Mouse (Mus musculus) forebrain, embryonic 12.5 days (tissue): ENCODE measurements around the gene G430095P16Rik. TPM values are rescaled to one million over a fixed set of nuclear protein-coding genes. Genes with fewer than 3 reads are reported as not detected.

ENCODE experiments used
- ATAC-seq: fragments of 200-750 bp; cut with Nextera tagmentation; 2 replicates; pipeline ENCODE4 v1.8.0; 2017; ENCODE audit warnings: moderate TSS enrichment; ENCODE audit not compliant: low FRiP score
- H3K27ac ChIP-seq: fragments of 300-500 bp; sonication (generic); 2 replicates; pipeline ENCODE4 v1.5.1; 2016; ENCODE audit warnings: mild to moderate bottlenecking
- H3K27me3 ChIP-seq: fragments of 300-500 bp; sonication (generic); 2 replicates; pipeline ENCODE4 v1.6.1; 2016; ENCODE audit warnings: mild to moderate bottlenecking
- H3K36me3 ChIP-seq: fragments of 300-500 bp; sonication (generic); replicated peaks from 2 replicates; pipeline ENCODE4 v1.6.1; 2016; ENCODE audit warnings: mild to moderate bottlenecking
- H3K4me1 ChIP-seq: fragments of 300-500 bp; sonication (generic); 2 replicates; pipeline ENCODE4 v1.6.1; 2016
- H3K4me2 ChIP-seq: fragments of 300-500 bp; sonication (generic); 2 replicates; pipeline ENCODE4 v1.6.1; 2016; ENCODE audit warnings: mild to moderate bottlenecking, moderate library complexity
- H3K4me3 ChIP-seq: fragments of 300-500 bp; sonication (generic); replicated peaks from 2 replicates; pipeline ENCODE4 v1.5.1; 2016; ENCODE audit warnings: mild to moderate bottlenecking
- H3K9ac ChIP-seq: fragments of 300-500 bp; sonication (generic); 2 replicates; pipeline ENCODE4 v1.6.1; 2016; ENCODE audit warnings: mild to moderate bottlenecking
- H3K9me3 ChIP-seq: fragments of 300-500 bp; sonication (generic); 2 replicates; pipeline ENCODE4 v1.6.1; 2016
- WGBS: fragments of 180-500 bp; shearing (Covaris S2); methylation state at CpG from one replicate; pipeline ENCODE4 v1.1.7; 2016; 5-methylcytosine and 5-hydroxymethylcytosine counted together
- polyA plus RNA-seq: library from polyadenylated mRNA; unstranded; fragments of >200 nt; fragmentation: Nextera tagmentation; extraction: Ambion mirVana; gene quantifications from 2 replicates; pipeline ENCODE4 v1.2.1, GENCODE M21; 2016

G430095P16Rik gene
- polyA plus RNA-seq, 1 experiment from 2014 or later = 3.5 TPM

DNA sequence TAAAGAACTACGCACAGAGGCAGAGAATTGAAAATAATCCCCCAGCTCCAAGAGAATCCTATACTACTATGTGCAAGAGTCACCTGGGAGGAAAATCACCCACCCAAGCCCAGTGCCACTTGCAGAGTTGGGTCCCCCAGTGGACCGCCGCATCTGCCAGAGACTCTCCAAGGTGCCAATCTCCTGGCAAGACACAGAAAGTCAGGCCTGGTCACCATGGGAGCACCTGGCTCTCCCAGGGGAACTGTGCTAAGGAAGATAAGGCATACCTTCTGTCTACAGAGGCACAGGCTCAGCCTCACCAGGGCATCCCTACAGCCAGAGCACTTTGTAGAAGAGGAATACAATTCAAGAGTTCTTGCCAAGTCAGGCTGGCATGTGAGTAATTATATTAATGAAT lies 35.5 kb downstream of the G430095P16Rik start:
- no peak overlapping the region for H3K4me3 ChIP-seq
- ATAC-seq = no peak
- 86% methylated on average over 3 of the region's 3 CpGs for WGBS
- H3K27me3 ChIP-seq = peaks cover 86% of the 10 kb centered on the region
- no peak overlapping the region for H3K9ac ChIP-seq
- no peak overlapping the region for H3K4me2 ChIP-seq
- H3K36me3 ChIP-seq = peaks cover 13% of the 10 kb centered on the region; the same call in 1 of the 2 replicates
- H3K27ac ChIP-seq = no peak overlapping the region
- peaks cover 26% of the 10 kb centered on the region for H3K4me1 ChIP-seq
- H3K9me3 ChIP-seq = no peaks in the 10 kb centered on the region

DNA sequence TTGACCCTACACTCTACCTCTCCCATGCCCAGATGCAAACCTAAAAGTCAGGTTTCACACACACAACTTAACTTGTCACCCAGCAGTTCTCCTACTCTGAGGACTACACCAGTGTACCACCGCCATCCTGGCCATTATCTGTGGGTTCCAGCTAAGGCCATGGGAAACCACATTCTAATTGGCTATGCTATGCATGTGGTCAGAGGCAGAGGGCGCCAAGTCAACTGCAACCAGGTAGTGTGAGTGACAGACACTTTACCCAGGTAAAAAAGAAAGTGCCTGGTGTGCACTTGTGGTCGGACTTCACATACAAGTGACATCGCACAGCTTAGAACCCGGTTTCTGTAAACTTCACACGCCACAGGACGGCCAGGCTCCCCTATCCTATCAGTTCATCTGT lies 36.3 kb downstream of the G430095P16Rik start:
- ATAC-seq = no peak
- Histone ChIP-seq H3K4me1 (peaks cover 21% of the 10 kb centered on the region), H3K9me3 (no peaks in the 10 kb centered on the region), H3K4me3 (no peak overlapping the region), H3K36me3 (peaks cover 13% of the 10 kb centered on the region; the same call in 1 of the 2 replicates), H3K27me3 (peaks cover 86% of the 10 kb centered on the region), H3K4me2 (no peak overlapping the region), H3K9ac (no peak overlapping the region), H3K27ac (no peak overlapping the region)
- 60% methylated on average over 7 of the region's 7 CpGs for WGBS

DNA sequence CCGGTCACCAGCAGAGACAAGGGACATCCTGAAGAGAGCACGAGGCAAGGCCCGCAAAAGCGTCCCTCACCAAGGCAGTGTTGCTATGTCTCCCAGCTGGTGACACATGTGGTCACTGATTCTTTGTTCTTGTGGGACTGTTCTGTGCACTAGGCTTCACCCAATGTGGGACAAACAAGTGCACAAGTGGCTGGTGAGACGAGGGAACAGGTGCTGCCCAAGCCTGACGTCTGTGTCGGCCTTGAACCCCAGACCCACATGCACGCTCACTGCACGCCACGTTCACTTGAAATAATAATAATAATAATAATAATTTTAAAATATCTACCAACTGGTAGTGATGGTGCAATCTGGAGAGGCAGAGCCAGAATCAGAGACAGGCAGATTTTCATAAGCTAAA lies 36.9 kb downstream of the G430095P16Rik start:
- H3K36me3 ChIP-seq = peaks cover 13% of the 10 kb centered on the region; the same call in 1 of the 2 replicates
- H3K27me3 ChIP-seq = peaks cover 86% of the 10 kb centered on the region
- no peak overlapping the region for H3K4me3 ChIP-seq
- H3K9me3 ChIP-seq = no peaks in the 10 kb centered on the region
- no peak overlapping the region for H3K4me2 ChIP-seq
- H3K9ac ChIP-seq = no peak overlapping the region
- ATAC-seq = no peak
- peaks cover 26% of the 10 kb centered on the region for H3K4me1 ChIP-seq
- 92% methylated on average over 10 of the region's 10 CpGs for whole genome bisulfite sequencing
- H3K27ac ChIP-seq = no peak overlapping the region

DNA sequence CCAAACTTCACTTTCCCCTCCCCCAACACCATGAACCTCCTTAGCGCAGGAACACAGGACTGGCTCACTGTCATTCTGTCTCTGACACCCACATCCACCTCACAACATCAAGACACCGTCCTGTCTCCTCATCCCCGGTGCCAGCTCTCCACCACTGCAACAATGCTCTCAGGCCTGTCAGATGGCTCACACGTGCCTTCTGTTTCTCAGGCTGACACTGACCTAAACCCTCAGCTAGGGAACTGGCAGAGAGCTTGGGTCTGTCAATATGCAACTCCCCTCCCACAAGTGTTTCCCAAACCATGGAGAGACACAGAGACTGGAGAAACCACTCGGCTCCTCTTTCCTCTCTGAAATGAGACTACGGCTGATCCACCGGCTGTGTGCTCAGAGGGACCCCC lies 37.6 kb downstream of the G430095P16Rik start:
- no peak for ATAC-seq
- WGBS = 50% methylated on average over 7 of the region's 7 CpGs
- H3K4me2 ChIP-seq = no peak overlapping the region
- peaks cover 91% of the 10 kb centered on the region for H3K27me3 ChIP-seq
- H3K9ac ChIP-seq = no peak overlapping the region
- no peak overlapping the region for H3K27ac ChIP-seq
- no peaks in the 10 kb centered on the region for H3K9me3 ChIP-seq
- H3K4me1 ChIP-seq = peaks cover 33% of the 10 kb centered on the region
- peaks cover 11% of the 10 kb centered on the region; the same call in 1 of the 2 replicates for H3K36me3 ChIP-seq
- H3K4me3 ChIP-seq = no peak overlapping the region

DNA sequence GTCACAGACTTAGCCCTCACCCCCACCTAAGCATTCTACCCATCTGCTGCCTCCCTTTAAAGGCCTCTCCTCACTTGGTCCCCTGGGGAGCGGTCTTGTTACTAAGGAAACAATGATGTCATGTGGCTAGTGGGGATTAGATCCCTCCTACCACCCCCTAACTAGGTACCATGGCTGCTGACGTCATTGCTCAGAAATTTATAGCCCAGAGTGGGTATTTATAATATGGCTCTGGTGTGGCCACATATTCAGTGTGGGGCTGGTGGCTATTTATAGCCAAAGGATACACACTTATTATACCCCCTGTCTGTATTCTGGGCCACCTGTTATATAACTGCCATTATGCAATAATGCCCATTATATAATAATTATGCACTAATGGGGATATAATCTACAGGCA lies 38.1 kb downstream of the G430095P16Rik start:
- 0 out of 2 replicates have a peak, but pooled peaks cover 6% of the 10 kb centered on the region for H3K36me3 ChIP-seq
- ATAC-seq = no peak
- peaks cover 90% of the 10 kb centered on the region for H3K27me3 ChIP-seq

DNA sequence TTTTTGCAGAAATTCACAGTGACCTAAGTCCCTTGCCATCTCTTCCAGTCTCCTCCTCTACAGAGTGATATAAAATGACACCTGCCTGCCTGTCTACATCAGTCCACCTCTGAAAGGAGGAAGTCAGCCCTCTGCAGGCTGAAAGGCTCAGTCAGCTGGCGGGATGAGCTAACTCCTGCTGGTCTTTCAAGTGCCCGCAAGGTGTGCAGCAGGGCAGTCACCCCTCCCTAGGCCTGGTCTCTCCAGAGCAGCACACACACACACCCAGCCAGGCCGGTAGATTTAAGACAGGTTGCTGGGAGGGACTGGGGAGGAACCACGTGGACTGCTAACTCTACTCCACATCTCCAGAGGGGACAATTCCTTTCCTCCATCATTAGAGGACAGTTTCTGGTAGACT lies 41.3 kb downstream of the G430095P16Rik start:
- 68% methylated on average over 4 of the region's 4 CpGs for WGBS
- no peak overlapping the region for H3K4me2 ChIP-seq
- no peak overlapping the region for H3K4me3 ChIP-seq
- ATAC-seq = no peak
- no peak overlapping the region for H3K9ac ChIP-seq
- H3K4me1 ChIP-seq = peaks cover 44% of the 10 kb centered on the region
- no peak overlapping the region for H3K27ac ChIP-seq
- no peaks in the 10 kb centered on the region for H3K9me3 ChIP-seq
- H3K36me3 ChIP-seq = peaks cover 14% of the 10 kb centered on the region
- peaks cover 93% of the 10 kb centered on the region for H3K27me3 ChIP-seq

More for the DNA sequence above, 38.1 kb downstream of the G430095P16Rik start:
- 40% methylated on average over 2 of the region's 2 CpGs for WGBS
- H3K4me3 ChIP-seq = no peak overlapping the region
- H3K9me3 ChIP-seq = no peaks in the 10 kb centered on the region
- no peak overlapping the region for H3K27ac ChIP-seq
- no peak overlapping the region for H3K4me2 ChIP-seq
- H3K9ac ChIP-seq = no peak overlapping the region
- H3K4me1 ChIP-seq = peaks cover 38% of the 10 kb centered on the region

- H3K9ac ChIP-seq = 0 out of 2 replicates have a peak overlapping the region, but pooled peaks have one; percentile 3
- 0 out of 2 replicates have a peak overlapping the region, but pooled peaks have one; percentile 14 for H3K27ac ChIP-seq
Measured at GRCm38 (mm10) chr8:84764870-84765495, 42.2 kb downstream of the G430095P16Rik start.

GRCm38 (mm10) chr8:84765629-84766028 lies 42.8 kb downstream of the G430095P16Rik start:
- 5% methylated on average over 10 of the region's 10 CpGs for WGBS
- Histone ChIP-seq H3K27me3 (peaks cover 96% of the 10 kb centered on the region), H3K4me3 (no peak overlapping the region), H3K4me2 (peak overlapping the region; percentile 33), H3K36me3 (peaks cover 14% of the 10 kb centered on the region), H3K9me3 (no peaks in the 10 kb centered on the region), H3K4me1 (peaks cover 51% of the 10 kb centered on the region), H3K27ac (peak overlapping the region; percentile 22; the same call in 1 of the 2 replicates), H3K9ac (0 out of 2 replicates have a peak overlapping the region, but pooled peaks have one; percentile 3)
- no peak for ATAC-seq

More at GRCm38 (mm10) chr8:84764870-84765495, 42.2 kb downstream of the G430095P16Rik start:
- peaks cover 14% of the 10 kb centered on the region for H3K36me3 ChIP-seq
- no peak for ATAC-seq
- peaks cover 48% of the 10 kb centered on the region for H3K4me1 ChIP-seq
- peaks cover 96% of the 10 kb centered on the region for H3K27me3 ChIP-seq
- 68% methylated on average over 17 of the region's 17 CpGs for WGBS
- peak overlapping the region; percentile 4; the same call in 1 of the 2 replicates for H3K4me2 ChIP-seq
- no peak overlapping the region for H3K4me3 ChIP-seq
- no peaks in the 10 kb centered on the region for H3K9me3 ChIP-seq

DNA sequence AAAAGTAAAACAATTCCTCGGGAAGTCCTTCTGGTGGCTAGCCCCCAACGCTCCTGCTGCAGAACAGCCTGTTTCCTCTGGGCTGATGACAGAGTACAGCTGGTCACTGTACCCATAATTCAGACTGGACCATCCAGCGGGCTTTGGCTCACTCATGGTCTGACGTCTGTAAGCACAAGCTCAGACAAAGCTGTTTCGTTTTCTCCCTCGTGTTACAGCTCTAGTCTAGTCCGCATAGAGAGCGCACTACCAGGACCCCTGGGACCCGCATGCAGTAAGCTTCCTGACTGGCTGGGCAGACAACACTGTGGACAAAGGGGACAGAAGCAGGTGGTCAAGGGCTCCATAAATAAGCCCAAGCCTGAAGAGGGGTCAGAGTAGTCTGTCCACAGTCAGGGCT lies 43.6 kb downstream of the G430095P16Rik start:
- Histone ChIP-seq H3K4me1 (peaks cover 51% of the 10 kb centered on the region), H3K4me3 (no peak overlapping the region), H3K36me3 (peaks cover 14% of the 10 kb centered on the region), H3K27ac (no peak overlapping the region), H3K9ac (no peak overlapping the region), H3K27me3 (peaks cover 96% of the 10 kb centered on the region), H3K9me3 (no peaks in the 10 kb centered on the region), H3K4me2 (no peak overlapping the region)
- no peak for ATAC-seq
- 57% methylated on average over 9 of the region's 9 CpGs for WGBS

GRCm38 (mm10) chr8:84767221-84767620 lies 44.4 kb downstream of the G430095P16Rik start:
- no peak overlapping the region for H3K9ac ChIP-seq
- no peaks in the 10 kb centered on the region for H3K9me3 ChIP-seq
- no peak for ATAC-seq
- peaks cover 96% of the 10 kb centered on the region for H3K27me3 ChIP-seq
- peaks cover 54% of the 10 kb centered on the region for H3K4me1 ChIP-seq
- H3K27ac ChIP-seq = no peak overlapping the region
- peaks cover 14% of the 10 kb centered on the region for H3K36me3 ChIP-seq
- no peak overlapping the region for H3K4me3 ChIP-seq
- whole genome bisulfite sequencing = 77% methylated on average over 10 of the region's 10 CpGs
- no peak overlapping the region for H3K4me2 ChIP-seq

DNA sequence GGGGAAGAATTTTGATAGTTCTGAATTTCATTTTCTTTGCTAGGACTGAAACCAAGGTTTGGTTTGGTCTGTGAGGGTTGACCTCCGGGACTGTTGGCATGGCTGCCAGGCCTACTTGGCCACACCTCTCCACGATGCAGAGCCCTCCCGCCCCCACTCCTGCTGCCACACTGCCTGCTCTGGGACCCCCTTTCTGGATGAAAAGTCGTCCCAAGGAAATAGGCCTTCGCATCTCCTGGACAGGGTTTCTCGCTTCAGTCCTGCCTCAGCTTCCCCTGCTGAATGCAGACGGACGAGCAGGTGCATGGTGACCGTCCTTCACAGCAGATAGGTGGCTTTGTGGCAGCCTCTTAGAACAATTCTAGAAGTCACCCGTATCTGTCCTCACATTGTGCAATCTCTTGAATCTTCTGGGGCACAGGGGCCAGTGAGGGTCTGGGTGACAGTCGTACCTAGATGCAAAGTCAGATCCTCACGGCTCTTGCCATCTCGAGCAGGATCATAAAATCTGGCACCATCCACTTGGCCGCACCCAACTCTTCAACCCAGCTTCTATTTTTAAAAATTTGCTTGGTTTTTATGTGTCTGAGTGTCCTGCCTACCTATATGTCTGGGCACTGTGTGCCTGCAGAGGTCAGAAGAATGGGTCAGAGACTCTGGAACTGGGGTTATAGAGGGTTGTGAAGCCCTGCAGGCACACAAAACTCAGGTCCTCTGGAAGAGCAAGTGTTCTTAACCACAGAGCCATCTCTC lies 45.7 kb downstream of the G430095P16Rik start:
- Histone ChIP-seq H3K4me2 (no peak overlapping the region), H3K36me3 (peaks cover 14% of the 10 kb centered on the region), H3K9ac (no peak overlapping the region), H3K4me1 (peaks cover 66% of the 10 kb centered on the region), H3K4me3 (no peak overlapping the region), H3K27ac (no peak overlapping the region), H3K27me3 (peaks cover 98% of the 10 kb centered on the region), H3K9me3 (no peaks in the 10 kb centered on the region)
- no peak for ATAC-seq
- 84% methylated on average over 14 of the region's 14 CpGs for WGBS

GRCm38 (mm10) chr8:84769324-84769723 lies 46.5 kb downstream of the G430095P16Rik start:
- Histone ChIP-seq H3K9me3 (no peaks in the 10 kb centered on the region), H3K36me3 (peaks cover 14% of the 10 kb centered on the region), H3K4me3 (no peak overlapping the region), H3K4me2 (no peak overlapping the region), H3K27ac (no peak overlapping the region), H3K27me3 (peaks cover 98% of the 10 kb centered on the region), H3K4me1 (peaks cover 73% of the 10 kb centered on the region), H3K9ac (0 out of 2 replicates have a peak overlapping the region, but pooled peaks have one; percentile 7)
- no peak for ATAC-seq
- 70% methylated on average over 8 of the region's 8 CpGs for WGBS
